Mouse (Mus musculus) gastrocnemius, adult 18-20 months (tissue): ENCODE data around the gene Nipal1. TPM values are rescaled to one million over a fixed set of nuclear protein-coding genes. Genes with fewer than 3 reads are reported as not detected.

ENCODE experiments used
- DNase-seq: peaks from one replicate; pipeline ENCODE4 v3.0.0; 2021; ENCODE audit warnings: low spot score
- long read RNA-seq, 2 experiments: library from polyadenylated mRNA; stranded (forward); transcript quantifications; one replicate each; pipeline ENCODE4 v2.0.0; 2021
- total RNA-seq, 2 experiments: library from RNA; stranded (reverse); gene quantifications; 2 replicates each; pipeline ENCODE4 v1.2.3; 2021

Nipal1 gene
- under 1 TPM in 1 of 2 experiments, not detected in 1; 0.05 TPM for total RNA-seq
- long read RNA-seq, experiment 1, result 0 reads
- long read RNA-seq, experiment 2, result 0 reads

GRCm38 (mm10) chr5:72647418-72647907 lies at the start of gene Nipal1:
Gene Nipal1 (plus strand): TSS chr5:72647795.
- DNase-seq, result peak; percentile 30

GRCm38 (mm10) chr5:72601006-72601405 lies 46.6 kb upstream of the Nipal1 start:
- DNase-seq, result peak; percentile 14

GRCm38 (mm10) chr5:72603138-72603537 lies 44.5 kb upstream of the Nipal1 start:
- no peak for DNase-seq

GRCm38 (mm10) chr5:72617413-72617812 lies 30.2 kb upstream of the Nipal1 start:
- no peak for DNase-seq

GRCm38 (mm10) chr5:72621022-72621421 lies 26.6 kb upstream of the Nipal1 start:
- no peak for DNase-seq

GRCm38 (mm10) chr5:72630026-72630425 lies 17.6 kb upstream of the Nipal1 start:
- DNase-seq, result no peak

DNA sequence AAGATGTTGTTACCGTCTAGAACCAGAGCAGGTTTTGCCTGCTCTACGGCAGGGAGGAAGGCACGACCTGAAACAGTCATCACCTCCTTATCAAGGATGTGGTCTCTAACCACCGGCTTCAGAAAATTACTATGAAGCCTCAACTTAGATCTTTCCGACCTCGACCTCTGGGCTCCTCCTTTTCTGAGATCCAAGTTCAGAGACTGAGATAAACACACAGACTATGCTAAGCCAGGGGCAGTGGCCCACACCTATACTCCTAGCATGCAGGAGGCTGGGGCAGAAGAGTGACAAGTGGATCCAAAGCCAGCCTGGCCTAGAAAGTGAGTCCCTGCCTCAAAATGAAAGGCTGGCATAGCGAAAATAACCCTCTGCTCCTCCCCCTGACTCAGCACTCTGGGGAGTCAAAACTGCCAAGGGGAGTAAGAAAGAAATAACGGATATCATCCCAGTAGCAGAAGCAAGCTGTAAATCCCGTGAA lies 12.8 kb upstream of the Nipal1 start:
- DNase-seq, result no peak

- DNase-seq, result no peak
Observed at GRCm38 (mm10) chr5:72636122-72636521, 11.5 kb upstream of the Nipal1 start.

- no peak for DNase-seq
Observed at GRCm38 (mm10) chr5:72636576-72636975, 11.0 kb upstream of the Nipal1 start.

DNA sequence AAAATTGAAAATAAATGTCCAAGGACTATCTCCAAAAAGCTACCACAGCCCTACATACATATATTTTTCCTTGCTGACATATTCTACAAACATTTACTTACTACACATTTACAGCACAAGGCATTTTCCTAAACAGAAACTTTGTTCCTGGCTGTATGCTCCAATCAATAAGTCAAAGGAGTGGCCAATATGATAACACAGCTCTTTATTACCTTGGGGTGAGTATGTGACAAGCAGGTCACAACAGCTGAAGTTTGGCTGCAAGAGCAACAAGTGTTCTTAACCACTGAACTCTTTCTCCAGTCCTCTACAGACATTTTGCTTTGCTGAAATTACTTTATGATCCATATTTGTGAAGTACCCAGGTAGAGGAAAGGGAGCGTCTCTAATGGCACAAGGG lies 7.5 kb upstream of the Nipal1 start:
- no peak for DNase-seq

- no peak for DNase-seq
Observed at GRCm38 (mm10) chr5:72643655-72644054, 3.9 kb upstream of the Nipal1 start.

GRCm38 (mm10) chr5:72644175-72644574 lies 3.4 kb upstream of the Nipal1 start, which contains the start of gene Cnga1:
Gene Cnga1 (minus strand): TSS chr5:72644275.
- no peak for DNase-seq

DNA sequence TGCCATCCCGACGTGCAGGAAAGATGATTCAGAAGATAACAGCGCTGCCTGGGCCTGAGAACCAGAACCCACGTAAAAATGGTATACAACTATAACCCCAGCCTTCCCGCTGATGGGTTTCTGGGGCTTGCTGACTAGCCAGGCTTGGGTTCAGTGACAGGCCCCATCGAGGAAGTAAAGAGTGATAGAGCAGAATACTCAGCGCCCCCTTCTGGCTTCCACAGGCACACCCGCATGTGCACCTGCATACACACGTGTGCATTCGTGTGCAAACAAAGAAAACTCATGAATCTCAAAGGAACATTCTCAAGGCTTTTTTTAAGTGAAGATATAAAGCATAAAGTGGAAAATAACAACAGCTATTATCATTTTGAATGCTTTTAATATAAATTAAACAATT lies 1.5 kb upstream of the Nipal1 start:
- DNase-seq, result no peak

DNA sequence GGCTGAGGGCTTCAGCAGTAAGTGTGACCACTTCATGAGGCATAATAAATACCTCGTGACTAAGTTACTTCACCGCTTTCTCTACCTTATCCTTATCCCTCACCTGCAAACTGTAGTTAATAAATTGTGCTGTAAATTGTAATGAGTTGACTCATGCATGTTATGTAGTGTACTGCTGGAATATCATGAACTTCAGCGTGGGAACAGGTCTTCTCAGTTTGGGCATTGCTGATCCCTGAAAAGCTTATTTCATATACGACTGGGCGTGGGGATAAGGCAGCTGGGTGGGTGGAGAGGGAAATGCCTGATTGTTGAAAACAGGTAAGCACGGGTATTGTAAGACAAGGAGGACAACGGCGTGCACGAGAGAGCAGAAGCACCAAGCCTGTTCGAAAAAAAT lies 599 bp upstream of the Nipal1 start:
- no peak for DNase-seq

DNA sequence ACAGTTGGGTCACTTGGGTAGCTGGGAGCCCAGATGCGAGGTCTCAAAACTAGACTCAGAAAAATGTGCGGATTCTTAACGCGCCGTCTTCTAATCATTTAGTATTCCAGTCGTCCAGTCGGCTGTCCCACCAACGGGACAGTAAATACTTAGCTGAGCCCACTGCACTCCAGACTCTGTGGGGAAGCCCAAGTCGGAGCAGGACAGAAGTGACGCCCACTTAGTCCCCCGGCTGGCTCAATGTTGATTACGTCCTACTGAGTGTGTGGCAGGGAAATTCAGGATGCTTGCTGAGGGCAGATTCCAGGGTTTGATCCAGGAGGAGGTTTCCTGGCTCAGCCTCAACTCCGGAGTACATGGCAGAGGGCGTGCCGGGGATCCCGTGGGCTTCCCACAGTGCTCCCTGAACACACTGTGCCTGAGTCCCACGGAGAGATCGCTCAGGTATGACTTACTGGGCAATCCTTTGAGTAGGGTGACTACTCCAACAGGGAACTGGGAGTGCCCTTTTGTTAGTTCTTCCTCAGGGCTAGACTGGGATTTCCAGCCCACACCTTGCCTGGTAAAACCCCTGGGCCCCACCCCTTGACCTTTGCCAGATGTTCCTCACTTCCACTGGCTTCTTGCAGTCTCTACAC lies 482 bp downstream of the Nipal1 start:
- no peak for DNase-seq

DNA sequence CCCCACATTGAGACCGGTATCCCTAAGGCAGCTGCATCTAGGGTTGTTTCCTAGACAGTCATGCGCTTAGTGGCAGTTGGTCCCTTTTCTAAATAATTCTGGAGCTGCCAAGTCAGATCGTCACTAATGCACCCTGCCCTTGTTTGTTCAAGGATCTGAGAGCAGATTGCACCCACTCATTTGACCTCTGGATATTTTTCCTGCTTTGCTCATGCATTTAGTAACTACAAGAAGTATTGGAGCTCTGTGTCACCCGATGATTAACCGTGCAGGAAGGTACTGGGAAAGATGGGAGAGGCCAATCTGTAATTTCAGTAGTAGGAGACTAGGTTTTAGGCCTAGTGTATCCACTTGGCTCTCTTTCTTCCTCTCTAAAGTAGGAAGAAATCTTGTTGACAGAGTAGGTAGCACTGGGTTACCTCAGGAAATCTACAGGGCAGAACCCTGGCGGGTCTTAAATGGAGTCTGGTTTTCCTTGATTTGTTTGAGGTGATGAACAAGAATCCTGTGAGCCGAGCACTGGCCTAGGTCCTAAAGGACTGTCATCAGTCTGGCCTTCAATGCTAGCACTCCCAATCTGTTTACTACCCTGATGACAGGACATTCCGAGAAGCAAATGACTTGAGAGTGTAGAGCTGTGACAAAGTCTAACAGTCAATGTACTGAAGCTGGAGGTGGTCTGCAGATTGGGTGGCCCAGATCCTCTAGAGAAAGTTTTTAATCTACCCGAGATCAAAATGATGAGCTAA lies 1.6 kb downstream of the Nipal1 start:
- DNase-seq, result no peak

- DNase-seq, result no peak
Observed at GRCm38 (mm10) chr5:72653068-72653674, 5.6 kb downstream of the Nipal1 start.

- DNase-seq, result no peak
Observed at GRCm38 (mm10) chr5:72656270-72656791, 8.7 kb downstream of the Nipal1 start.

- no peak for DNase-seq
Observed at GRCm38 (mm10) chr5:72658375-72658774, 10.8 kb downstream of the Nipal1 start.

- DNase-seq, result no peak
Observed at GRCm38 (mm10) chr5:72661051-72661781, 13.6 kb downstream of the Nipal1 start.

- no peak for DNase-seq
Observed at GRCm38 (mm10) chr5:72664126-72664525, 16.5 kb downstream of the Nipal1 start.
